Mouse (Mus musculus) hematopoietic stem cell, adult 5-6 weeks (primary cell): ENCODE results near the gene Fancc. TPM values are rescaled to one million over a fixed set of nuclear protein-coding genes. Genes with fewer than 3 reads are reported as not detected.
A peak's percentile ranks its signal among the peaks of the same experiment; 100 is the strongest.
"Not testable (repeated sequence)": the region's sequence is repeated elsewhere in the genome, so short reads cannot be mapped to it uniquely, and the experiment has no call there.

Source experiments
- ATAC-seq, 2 experiments: fragments of 125-278 bp in 1 of 2; replicated peaks in 1 of 2; 2 replicates each; pipeline ENCODE4 v1.8.0; 2016 to 2017; ENCODE audit warnings: inconsistent platforms in 2 of 2, mild to moderate bottlenecking in 2 of 2, moderate number of reproducible peaks in 2 of 2, low read depth in 1 of 2, moderate TSS enrichment in 1 of 2; ENCODE audit not compliant: low FRiP score in 2 of 2, poor library complexity in 2 of 2, severe bottlenecking in 2 of 2, insufficient read depth in 1 of 2, low TSS enrichment in 1 of 2
- total RNA-seq: library from RNA; stranded (forward); fragments of 172-1452, 232-1000 nt; gene quantifications from 2 replicates; pipeline ENCODE4 v1.2.3, GENCODE M21; 2017

The Fancc gene
- total RNA-seq, 1 experiment from 2014 or later: 21.0 TPM

- ATAC-seq: no peak
Measured at GRCm38 (mm10) chr13:63315777-63316176, 181.3 kb downstream of the Fancc start.

DNA sequence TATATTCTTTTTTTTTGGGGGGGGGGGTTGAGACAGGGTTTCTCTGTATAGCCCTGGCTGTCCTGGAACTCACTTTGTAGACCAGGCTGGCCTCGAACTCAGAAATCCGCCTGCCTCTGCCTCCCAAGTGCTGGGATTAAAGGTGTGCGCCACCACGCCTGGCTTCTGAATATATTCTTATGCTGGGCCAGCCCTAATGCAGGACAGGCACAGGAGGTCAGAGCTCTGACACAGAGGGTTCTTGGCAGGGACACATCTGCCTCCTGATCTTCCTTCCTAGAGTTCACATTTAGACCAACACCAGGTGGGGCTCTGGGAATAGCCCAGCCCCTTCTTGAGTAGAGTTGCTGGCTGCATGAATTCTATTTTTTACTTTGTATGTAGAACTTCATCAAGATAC lies 182.0 kb downstream of the Fancc start:
- ATAC-seq: not testable (repeated sequence)

- ATAC-seq: peak; percentile 60 to 61
Measured at GRCm38 (mm10) chr13:63314608-63314920, 182.5 kb downstream of the Fancc start.

GRCm38 (mm10) chr13:63313748-63314607 lies 183.1 kb downstream of the Fancc start:
- ATAC-seq: peak; percentile 33 to 51; a peak in 3 of 4 replicates

DNA sequence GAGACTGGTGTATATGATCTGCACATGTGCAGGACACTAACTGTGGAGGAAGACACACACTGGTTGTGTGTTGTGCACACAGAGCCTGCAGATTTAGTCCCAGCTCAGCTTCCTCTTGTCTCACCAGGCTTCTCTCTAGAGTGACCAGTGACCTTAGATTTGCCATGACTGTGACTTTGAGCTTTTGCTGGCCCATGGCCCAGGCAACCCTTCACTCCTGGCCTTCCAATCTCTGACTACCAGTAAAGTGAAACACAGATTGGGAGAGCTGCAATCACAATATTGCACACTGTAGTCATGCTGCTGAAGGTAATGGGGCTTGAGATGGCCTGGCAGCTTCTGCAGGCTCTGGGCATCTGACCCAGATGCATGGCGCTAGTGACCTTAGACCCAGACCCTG lies 183.8 kb downstream of the Fancc start:
- ATAC-seq: no peak

DNA sequence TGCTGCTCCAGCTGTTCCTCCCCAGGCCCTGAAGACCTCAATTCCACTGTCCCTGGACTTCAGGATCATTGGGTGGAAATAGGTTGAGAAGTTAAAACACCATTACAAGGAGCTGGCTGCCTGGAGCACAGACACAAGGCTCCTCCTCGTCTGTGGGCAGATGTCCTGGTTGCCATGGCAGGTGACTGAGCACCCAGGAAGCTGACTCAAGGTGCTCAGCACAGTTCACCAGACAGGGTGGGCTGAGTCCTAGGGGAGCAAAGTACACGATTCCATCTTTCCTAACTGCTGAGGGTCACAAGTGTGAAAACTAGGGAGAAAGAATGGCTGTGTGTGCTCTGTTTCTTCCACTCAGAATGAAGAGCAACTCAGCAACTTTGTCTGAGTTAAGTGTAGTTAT lies 185.9 kb downstream of the Fancc start:
- no peak for ATAC-seq

DNA sequence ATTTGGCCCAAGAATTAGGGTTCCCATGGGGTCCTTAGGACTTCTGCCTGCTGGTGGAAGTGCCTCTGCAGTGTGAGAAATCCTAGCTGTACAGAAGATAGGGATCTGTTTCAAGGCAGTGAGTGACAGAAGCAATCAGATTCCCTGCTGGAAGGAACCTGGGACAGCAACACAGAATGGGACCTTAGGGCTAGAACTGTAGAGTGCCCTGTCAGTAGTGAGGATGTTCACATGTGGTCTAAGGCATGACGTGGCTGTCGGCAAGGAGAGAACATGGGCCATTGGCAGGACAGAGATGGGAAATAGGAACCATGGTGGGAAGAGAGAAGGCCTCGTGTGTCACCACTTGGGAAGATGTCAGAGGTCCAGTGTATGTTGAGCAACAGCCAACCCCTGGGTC lies 187.5 kb downstream of the Fancc start:
- no peak for ATAC-seq

DNA sequence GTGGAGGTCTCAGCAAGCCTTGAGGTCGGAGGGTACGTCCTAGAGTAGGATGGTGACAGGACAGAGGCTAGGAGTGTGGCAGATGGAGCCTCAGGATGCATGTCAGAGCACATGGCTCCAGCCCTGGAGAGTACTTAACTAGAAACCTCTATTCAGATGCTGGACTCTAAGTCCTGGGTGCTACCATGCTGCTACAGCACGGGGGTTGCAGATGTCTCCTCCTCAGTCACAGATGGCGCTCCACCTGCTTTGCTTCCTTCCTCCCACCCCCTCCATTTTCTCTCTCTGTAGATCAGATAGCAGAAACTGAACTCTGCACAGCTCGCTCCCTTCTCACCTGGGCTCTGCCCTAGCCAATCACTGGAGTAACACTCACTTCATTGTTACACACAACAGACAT lies 190.3 kb downstream of the Fancc start:
- ATAC-seq: no peak

DNA sequence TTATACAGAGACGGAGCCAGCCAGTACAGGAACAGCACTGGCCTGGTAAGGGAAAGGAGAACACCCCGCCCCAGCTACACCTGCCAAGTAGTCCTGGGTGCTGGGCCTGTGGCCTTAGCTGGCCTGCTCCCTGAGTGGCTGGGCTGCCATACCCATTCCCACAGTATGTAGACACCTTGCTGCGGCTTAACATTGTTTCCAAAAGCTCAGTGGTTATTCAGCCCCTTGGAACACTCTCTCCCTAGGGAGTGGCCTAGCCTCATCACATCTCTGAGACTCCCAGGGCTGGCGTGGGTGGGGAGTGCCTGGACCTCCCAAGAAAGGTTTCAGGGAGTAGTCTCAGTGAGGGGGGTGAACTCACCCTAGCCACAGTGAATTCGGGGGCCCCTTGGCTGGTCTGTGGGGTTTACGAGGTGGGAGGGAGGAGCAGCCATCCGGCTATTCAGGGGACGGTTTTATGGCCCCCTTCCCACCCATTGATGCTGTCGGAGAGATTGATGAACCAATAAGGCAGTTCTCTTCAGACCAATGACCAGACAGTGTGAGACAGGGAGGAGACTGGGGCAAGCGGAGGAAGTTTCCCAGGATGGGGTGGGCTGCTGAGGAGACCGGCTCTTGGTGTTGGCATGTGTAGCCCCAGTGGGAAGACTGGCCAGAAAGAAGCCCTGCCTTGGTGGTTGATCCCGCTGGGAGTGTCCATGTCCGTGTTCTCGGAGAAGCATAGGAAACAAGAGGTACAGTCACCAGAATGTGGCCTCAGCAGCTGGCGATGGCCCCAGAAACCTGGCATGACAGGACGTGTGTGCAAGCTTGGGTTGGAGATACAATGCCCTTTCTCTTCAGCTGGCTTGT lies 191.7 kb downstream of the Fancc start:
- no peak for ATAC-seq

- no peak for ATAC-seq
Measured at GRCm38 (mm10) chr13:63304799-63305159, 192.3 kb downstream of the Fancc start.

DNA sequence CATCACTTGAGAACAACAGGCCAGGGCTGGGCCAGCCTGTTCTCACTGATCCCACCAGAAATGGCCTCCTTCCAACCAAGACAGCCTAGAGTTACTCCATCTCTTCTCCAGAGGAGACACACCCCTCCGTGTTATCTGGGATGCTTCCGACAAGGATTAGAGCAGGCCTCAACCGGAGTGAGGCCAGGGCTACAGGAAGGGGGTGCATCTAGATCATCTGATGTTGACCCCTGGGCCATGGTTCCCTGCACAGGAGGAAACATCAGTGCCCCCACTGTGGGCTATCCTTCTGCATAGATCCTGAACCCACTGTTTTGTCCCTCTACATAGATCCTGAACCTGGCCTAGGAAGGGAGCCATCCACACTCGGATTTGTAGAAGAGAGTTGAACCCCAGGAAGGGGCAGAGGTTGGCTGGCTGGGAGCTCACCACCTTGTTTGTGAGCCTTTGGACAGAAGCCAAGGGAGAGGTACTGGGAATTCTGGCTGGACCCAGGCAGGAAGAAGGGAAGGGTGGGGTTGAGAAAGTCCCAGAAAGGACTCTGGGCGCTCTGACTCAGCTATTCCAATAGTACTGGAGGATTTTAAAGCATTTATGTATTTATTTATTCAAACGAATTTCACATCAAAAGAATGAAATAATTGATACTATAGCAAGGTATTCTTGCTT lies 192.8 kb downstream of the Fancc start:
- no peak for ATAC-seq

- ATAC-seq: no peak
Measured at GRCm38 (mm10) chr13:63302381-63302780, 194.7 kb downstream of the Fancc start.

GRCm38 (mm10) chr13:63301764-63302209 lies 195.3 kb downstream of the Fancc start:
- ATAC-seq: no peak

GRCm38 (mm10) chr13:63300929-63301328 lies 196.1 kb downstream of the Fancc start:
- no peak for ATAC-seq

DNA sequence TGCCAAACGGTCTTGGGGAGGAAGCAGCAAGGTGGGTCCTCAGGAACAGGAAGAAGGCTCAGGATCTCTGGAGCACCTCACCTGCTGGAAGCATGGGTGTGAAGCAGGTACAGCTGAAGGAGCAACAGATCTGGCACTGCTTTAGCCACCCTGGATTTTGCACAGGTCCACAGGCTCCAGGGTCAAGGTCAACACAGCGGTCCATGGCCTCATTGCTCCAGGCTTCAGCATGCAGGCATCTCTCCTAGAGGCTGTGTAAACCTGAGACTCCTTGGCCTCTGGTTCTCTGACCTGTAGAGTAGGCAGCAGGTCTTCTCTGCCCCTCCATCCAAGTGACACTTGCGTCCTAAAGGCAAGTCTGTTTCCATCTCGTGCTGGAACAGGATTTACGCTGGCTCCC lies 198.1 kb downstream of the Fancc start:
- no peak for ATAC-seq

- ATAC-seq: no peak
Measured at GRCm38 (mm10) chr13:63297933-63298332, 199.1 kb downstream of the Fancc start.

GRCm38 (mm10) chr13:63297003-63297402 lies 200.1 kb downstream of the Fancc start:
- ATAC-seq: no peak

DNA sequence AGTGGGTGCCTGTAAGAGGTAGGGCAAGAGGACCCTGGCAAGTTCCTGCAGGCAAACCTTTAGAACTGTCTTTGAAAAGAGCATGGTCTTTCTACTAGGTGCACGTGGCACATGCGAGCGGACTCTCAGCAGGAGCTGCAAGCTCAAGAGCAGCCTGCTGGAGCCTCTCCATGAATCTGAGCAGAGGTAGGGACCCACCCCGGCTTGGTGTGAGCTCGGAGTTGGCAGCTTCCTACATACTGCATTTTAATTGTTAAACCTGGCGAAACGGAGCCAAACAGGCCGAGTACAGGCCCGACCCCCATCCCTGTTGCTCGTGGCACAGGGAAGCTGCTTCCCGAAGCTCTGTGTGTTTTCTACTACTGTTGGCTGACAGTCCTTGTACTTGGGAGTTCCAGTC lies 200.8 kb downstream of the Fancc start:
- no peak for ATAC-seq
